Mouse (Mus musculus) heart, adult 8-10 months (tissue): ENCODE data around the gene Zfp217. TPM values are rescaled to one million over a fixed set of nuclear protein-coding genes. Genes with fewer than 3 reads are reported as not detected.
"Not testable (repeated sequence)": the region's sequence is repeated elsewhere in the genome, so short reads cannot be mapped to it uniquely, and the experiment has no call there.

ENCODE experiments used
- DNase-seq: peaks from one replicate; pipeline ENCODE4 v3.0.0; 2022; ENCODE audit warnings: low spot score
- total RNA-seq, 4 experiments: library from RNA; stranded (reverse); gene quantifications; 2 replicates each; pipeline ENCODE4 v1.2.4; 2022

Gene Zfp217
- total RNA-seq: 10 to 100 TPM in 1 of 4 experiments, 1 to 10 TPM in 3; 7.4 to 12.0 (median 8.9) TPM

DNA sequence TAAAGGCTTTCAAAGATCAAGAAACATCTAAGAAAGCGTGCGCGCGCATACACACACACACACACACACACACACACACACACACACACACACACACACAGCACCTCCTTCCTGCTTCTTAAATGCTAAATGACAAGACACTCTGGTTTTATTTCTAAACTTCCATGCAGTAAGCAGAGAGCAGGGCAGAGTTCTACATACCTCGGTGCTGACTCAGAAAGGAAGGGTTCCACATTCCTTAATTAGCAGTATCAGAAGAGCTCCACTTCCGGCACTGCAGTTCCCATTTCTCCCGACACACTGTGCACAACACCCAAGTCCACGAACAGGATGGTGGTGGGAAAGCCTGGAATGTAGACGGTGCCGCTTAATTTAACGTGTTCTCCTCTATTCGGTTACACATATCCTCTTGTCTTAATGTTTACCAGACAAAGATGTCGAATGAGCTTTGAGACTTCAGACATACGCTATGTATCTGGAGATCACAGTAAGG, at the start of gene Zfp217:
Gene Zfp217 (minus strand): TSS at position 443 of the 493 bp plus-strand sequence.
- peak; percentile 62 for DNase-seq

- no peak for DNase-seq
These were observed 47.7 kb upstream of the Zfp217 start for GRCm38 (mm10) chr2:170195542-170196089.

DNA sequence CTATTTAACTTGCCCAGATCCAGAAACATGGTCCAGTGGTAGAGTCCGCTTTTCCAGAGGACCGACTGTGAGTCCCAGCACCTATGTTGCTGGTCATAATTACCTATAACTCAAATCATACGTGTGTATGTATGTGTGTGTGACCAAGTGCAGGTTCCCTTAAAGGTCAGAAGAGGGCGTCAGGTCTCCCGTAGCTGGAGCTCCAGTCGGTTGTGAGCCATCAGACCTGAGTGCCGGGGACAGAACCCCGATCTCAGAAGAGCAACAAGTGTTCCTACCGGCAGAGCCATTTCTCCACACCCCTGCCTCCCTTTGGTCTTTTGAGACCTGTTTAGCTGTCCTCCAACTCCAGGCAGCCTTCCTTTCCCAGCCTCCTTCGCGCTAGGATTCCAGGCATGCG, 46.9 kb upstream of the Zfp217 start:
- no peak for DNase-seq

- DNase-seq: no peak
These were observed 45.9 kb upstream of the Zfp217 start for GRCm38 (mm10) chr2:170193850-170194249.

- DNase-seq: no peak
These were observed 45.3 kb upstream of the Zfp217 start for GRCm38 (mm10) chr2:170193211-170193610.

DNA sequence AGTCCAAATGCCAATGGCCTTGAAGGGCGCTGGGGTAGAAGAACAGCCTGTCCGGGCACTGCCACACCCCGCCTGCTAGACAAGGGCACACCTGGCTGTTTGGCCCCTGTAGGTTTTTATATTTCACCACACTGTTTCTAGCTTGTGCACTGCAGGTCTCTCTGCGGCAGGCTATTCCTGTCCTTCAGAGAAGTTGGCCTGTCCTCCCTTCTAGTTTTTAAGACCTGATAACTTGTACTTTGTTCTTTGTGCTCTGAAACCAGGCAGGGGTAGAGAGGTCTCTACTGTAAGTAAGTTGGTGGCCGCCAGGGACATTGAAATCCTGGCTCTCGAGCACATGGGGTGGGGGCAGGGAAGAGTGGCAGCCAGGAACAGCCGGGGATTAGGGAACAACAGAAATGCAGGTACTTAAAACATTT, 44.8 kb upstream of the Zfp217 start:
- DNase-seq: no peak

DNA sequence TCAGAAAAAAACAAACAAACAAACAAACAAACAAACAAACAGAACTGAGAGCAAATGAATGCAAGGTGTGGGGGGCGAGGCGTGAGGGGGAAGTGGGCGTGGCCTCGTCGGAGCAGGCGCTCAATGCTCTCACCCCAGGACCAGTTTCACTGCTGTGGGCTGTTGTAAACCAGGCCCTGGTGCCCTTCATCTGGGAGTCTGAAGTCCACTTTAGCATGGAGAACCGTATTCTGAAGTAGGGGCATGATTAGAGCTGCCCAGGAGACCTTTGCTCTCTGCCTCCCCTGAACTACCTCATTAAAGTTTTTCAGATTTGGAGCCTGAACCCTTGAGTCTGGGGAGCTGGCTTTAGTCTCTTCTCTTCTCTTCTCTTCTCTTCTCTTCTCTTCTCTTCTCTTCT, 40.8 kb upstream of the Zfp217 start:
- DNase-seq: no peak

DNA sequence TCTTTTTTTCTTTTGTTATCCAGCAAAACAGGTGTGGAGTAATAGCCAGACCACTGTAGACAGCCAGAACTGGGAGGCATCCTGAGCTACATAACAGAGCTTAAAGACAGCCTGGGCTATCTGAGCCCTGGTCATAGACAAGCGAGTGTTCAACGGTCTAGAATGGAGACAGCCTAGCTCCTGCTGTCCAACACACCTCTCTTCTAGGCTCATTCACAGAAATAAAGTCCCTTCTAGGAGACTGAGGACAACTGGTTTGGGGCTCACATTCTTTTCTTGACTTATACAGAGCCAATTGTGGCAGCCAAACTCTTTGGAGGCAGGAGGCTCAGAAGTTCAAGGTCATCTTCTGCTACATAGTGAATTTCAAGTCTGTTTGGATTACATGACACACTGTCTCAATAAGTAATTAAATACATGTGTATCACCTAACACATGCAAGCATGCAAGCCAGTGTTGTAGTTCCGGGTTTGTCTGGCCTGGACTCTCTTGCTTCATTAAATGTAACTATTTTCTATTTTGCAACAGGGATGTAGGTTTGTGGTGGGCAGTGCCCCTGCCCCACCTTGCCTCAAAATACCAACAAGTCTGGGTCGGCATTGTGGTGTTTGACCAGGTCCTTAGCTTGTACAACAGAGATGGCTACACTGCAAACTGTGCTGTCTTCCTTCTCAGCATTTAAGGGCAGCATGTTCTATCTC, 37.4 kb upstream of the Zfp217 start:
- no peak for DNase-seq

GRCm38 (mm10) chr2:170184175-170184983, 36.5 kb upstream of the Zfp217 start:
- peak; percentile 73 for DNase-seq

DNA sequence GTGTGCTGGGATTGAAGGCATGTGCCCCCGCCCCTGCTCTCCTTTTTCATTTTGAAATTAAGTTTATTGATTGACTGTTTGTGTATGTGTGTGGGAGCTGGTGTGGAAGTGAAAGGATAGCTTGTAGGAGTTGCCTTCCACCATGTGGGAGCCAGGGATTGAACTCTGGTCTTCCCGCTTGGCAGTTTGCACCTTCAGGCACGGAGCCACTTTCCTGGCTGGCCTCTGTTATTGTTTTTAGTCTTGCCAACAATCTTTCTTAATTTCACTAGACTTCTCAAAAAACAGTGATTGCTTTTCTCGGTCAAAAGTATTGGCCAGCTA, 35.9 kb upstream of the Zfp217 start:
- DNase-seq: no peak

GRCm38 (mm10) chr2:170181862-170182261, 34.0 kb upstream of the Zfp217 start:
- no peak for DNase-seq

DNA sequence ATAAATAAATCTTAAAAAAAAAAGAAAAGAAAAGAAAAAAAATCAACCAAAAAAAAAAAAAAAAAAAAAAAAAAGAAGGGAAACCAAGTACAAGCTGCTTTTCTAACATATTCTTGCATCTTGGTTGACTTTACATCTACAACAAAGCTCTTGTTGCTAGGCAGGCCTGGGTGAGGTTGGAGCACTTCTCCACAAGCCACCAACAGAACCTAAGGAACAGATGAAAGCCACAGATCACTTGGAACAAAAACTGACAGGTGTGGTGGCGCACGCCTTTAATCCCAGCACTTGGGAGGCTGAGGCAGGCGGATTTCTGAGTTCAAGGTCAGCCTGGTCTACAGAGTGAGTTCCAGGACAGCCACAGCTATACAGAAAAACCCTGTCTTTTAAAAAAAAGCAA, 32.9 kb upstream of the Zfp217 start:
- not testable (repeated sequence) for DNase-seq

GRCm38 (mm10) chr2:170179317-170179716, 31.4 kb upstream of the Zfp217 start:
- no peak for DNase-seq

DNA sequence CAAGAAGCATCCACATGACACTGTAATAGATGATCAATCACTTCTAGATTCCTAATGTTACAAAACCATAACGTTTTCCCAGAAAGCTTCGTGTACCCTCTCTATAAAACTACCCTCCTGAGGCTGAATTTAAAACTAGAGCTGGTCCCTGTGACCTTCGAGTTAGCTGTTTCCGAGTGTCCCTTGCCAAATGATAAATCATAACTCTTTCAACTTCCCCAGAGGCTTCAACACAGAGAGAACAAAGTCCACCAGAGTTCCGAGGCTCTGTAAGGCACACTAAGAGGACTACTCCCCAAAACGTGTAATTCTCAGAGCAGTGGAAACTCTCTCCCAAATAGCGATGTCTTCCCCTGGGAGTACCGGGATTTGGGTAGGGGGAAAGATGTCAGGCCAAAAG, 29.4 kb upstream of the Zfp217 start:
- DNase-seq: no peak

DNA sequence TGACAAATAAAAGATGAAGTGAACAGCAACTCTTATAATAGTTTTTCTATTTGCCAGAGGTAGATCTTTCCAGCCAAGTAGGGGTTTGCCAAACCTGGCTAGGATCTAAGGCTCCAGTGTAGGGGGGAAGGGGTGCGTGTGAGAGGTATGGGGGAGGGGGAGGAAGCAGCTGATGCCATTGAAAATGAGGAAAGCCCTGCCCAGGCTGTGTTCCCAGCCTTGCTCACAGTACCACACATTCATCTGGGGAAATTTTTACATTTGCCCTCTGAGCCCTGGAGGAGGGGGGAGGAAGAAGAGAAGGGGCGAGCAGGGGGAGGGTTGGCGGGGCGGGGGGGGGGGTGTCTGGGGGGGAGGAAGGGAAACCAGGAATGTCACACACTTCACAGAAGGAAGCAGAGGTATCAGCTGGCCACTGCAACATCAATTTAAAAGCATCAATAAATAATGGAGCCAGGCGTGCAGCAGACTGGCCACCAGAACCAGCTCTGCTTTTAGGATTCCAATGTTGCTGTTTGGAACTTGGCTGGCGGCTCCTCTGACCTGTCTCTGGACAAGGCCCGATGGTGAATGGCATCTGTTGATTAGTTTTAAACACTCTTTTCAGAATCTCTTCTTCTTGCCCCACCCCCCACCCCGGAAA, 28.5 kb upstream of the Zfp217 start:
- no peak for DNase-seq

- DNase-seq: no peak
These were observed 27.8 kb upstream of the Zfp217 start for GRCm38 (mm10) chr2:170175661-170176150.

GRCm38 (mm10) chr2:170175190-170175589, 27.3 kb upstream of the Zfp217 start:
- no peak for DNase-seq

GRCm38 (mm10) chr2:170169062-170169461, 21.2 kb upstream of the Zfp217 start:
- no peak for DNase-seq

DNA sequence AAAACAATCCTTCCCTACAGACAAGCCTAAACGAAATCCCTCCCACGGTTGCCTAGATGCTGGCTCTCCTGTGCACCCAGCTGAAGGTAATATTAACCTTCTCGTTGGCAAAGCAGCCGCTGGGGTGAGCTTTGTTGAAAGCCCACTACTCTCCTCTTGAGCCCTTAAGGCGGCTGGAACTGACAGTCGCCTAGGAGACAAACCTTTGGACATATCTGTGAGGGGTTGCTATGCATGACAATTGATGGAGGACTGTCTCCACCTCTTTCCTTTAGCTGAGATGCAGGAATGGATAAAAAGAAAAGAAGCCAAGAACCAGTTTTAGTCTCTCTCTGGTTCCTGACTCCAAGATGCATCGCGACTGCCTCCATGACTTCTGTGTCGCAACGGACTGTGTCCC, 17.7 kb upstream of the Zfp217 start:
- no peak for DNase-seq

GRCm38 (mm10) chr2:170163671-170164462, 16.0 kb upstream of the Zfp217 start:
- no peak for DNase-seq
